ENCODE assay signal across 8 mouse cellular contexts in genomic region chr10:82899810-82900421, GRCm38 (mm10). TPM values are rescaled to one million over a fixed set of nuclear protein-coding genes. Genes with fewer than 3 reads are reported as not detected.
A peak's percentile ranks its signal among the peaks of the same experiment; 100 is the strongest.
DNase-seq lines count a peak whose midpoint lies in the region; ATAC-seq lines count a peak whose summit lies in the region.

No protein-coding gene starts in this region.

- H3K4me1 ChIP-seq in heart, embryonic 16.5 days (ENCODE audit: control insufficient read depth, insufficient read depth, low read length) = peaks cover 9% of the 10 kb centered on the region
- no peaks in the 10 kb centered on the region for H3K4me1 ChIP-seq in intestine, embryonic 15.5 days (replicated peaks)

- DNase-seq in heart, postnatal 10 days = no peak
- DNase-seq in embryo, embryonic 10.5 days (ENCODE audit: low spot score) = peak; percentile 42
- DNase-seq in lung, postnatal 36 days = peak; percentile 67
- DNase-seq in gastrocnemius, postnatal 25 days = no peak
- DNase-seq in layer of hippocampus, adult 18-20 months (ENCODE audit: low spot score in 2 of 2) = no peak
- no peak for DNase-seq in layer of hippocampus, postnatal 14 days (ENCODE audit: low spot score in 2 of 2)

- H3K36me3 ChIP-seq in heart, embryonic 16.5 days (ENCODE audit: control insufficient read depth, insufficient read depth) = peaks cover 27% of the 10 kb centered on the region
- peaks cover 15% of the 10 kb centered on the region for H3K36me3 ChIP-seq in intestine, embryonic 15.5 days

- WGBS in heart, embryonic 16.5 days = 42% methylated on average over 16 of the region's 16 CpGs
- 40% methylated on average over 16 of the region's 16 CpGs for WGBS in intestine, embryonic 15.5 days

- no peaks in the 10 kb centered on the region for H3K9me3 ChIP-seq in heart, embryonic 16.5 days (replicated peaks; ENCODE audit: control insufficient read depth, low read length)
- H3K9me3 ChIP-seq in intestine, embryonic 15.5 days = no peaks in the 10 kb centered on the region

- no peak overlapping the region for H3K4me3 ChIP-seq in heart, embryonic 16.5 days (ENCODE audit: low read length)
- H3K4me3 ChIP-seq in intestine, embryonic 15.5 days (replicated peaks) = no peak overlapping the region

- H3K9ac ChIP-seq in heart, embryonic 16.5 days (ENCODE audit: low read length) = no peak overlapping the region
- H3K9ac ChIP-seq in intestine, embryonic 15.5 days = no peak overlapping the region

- intact Hi-C loops in heart, postnatal 10 days (cut with DNase I) = loop anchor here (1.0 to 10.0 kb wide), 4 partner anchors 41 to 615 kb away; no protein-coding TSS in a partner anchor

- peak overlapping the region; percentile 4; the same call in 1 of the 2 replicates for H3K4me2 ChIP-seq in heart, embryonic 16.5 days (ENCODE audit: low read depth, low read length)
- H3K4me2 ChIP-seq in intestine, embryonic 15.5 days (replicated peaks) = 0 out of 2 replicates have a peak overlapping the region, but pooled peaks have one; percentile 0

- ATAC-seq in heart, embryonic 16.5 days (replicated peaks; ENCODE audit: extremely low read depth, insufficient read depth, low FRiP score) = no peak
- peak; percentile 57 for ATAC-seq in intestine, embryonic 15.5 days

- H3K27me3 ChIP-seq in heart, embryonic 16.5 days (ENCODE audit: control insufficient read depth, insufficient read depth, low read length) = no peaks in the 10 kb centered on the region
- no peaks in the 10 kb centered on the region for H3K27me3 ChIP-seq in intestine, embryonic 15.5 days (replicated peaks)

- H3K27ac ChIP-seq in heart, embryonic 16.5 days (ENCODE audit: low read length) = no peak overlapping the region
- H3K27ac ChIP-seq in intestine, embryonic 15.5 days = no peak overlapping the region

RNA-seq across cellular contexts. Expression of gene Eid3, which starts 33.5 kb away (rescaled TPM):
- polyA plus RNA-seq in heart, embryonic 16.5 days (2015; fragmentation: Nextera tagmentation; extraction: Ambion mirVana) = 0.21 and 0.22 TPM in 2 replicates
- total RNA-seq in heart, postnatal 10 days (2021) = 1 to 10 TPM in 1 of 2 experiments, under 1 TPM in 1; 0.60 to 1.8 TPM
- polyA plus RNA-seq in intestine, embryonic 15.5 days (2015; fragmentation: Nextera tagmentation; extraction: Ambion mirVana) = 0.42 and 0.46 TPM in 2 replicates
- 1 to 10 TPM in 1 of 2 experiments, under 1 TPM in 1; 0.97 to 1.4 TPM for total RNA-seq in gastrocnemius, postnatal 25 days (2021)
- 1 to 10 TPM in 1 of 2 experiments, under 1 TPM in 1; 0.84 to 1.6 TPM for total RNA-seq in layer of hippocampus, adult 18-20 months (2021)
- total RNA-seq in layer of hippocampus, postnatal 14 days (2021) = 1 to 10 TPM; 1.8 to 2.8 TPM

Comparison
In these comparisons a context has a peak if more than half of its experiments do, and no peak if none do; other contexts are left out.
1. DNase-seq: peak in embryo, embryonic 10.5 days (single experiment) and lung, postnatal 36 days (single experiment); none in heart, postnatal 10 days (0 of 2), gastrocnemius, postnatal 25 days (single experiment), layer of hippocampus, adult 18-20 months (0 of 2) and layer of hippocampus, postnatal 14 days (0 of 2).